Mouse (Mus musculus): ENCODE results near the gene Serinc4.

Gene Serinc4

DNA sequence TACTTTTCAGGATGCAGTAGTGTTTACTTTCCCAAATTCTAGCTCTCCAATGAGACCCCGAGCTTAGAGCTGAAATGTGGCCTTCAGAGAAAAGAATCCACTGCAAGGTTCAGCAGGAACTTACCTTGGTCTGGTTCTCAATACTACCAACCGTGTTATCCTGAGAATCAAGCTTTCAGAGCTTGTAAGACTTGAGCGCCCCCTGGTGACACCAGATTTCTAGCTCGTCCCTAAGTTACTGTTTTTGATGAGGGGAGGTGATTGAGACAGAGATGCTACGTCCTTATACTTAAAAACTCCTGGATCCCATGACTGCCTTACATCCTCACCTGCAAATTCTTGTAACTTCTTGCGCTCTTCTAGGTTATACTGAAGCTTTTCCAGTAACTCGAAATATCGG is 60.0 kb downstream of the Serinc4 start:
- peak; percentile 71 for DNase-seq (ENCODE audit: low spot score)

Measured in ovary, postnatal 36 days (tissue).